Mouse (Mus musculus) kidney, postnatal 0 days (tissue): Measurements from ENCODE around the gene Lrrk1. TPM values are rescaled to one million over a fixed set of nuclear protein-coding genes. Genes with fewer than 3 reads are reported as not detected.
A peak's percentile ranks its signal among the peaks of the same experiment; 100 is the strongest.

Experiments used
- ATAC-seq: fragments of 200-750 bp; cut with Nextera tagmentation; replicated peaks from 2 replicates; pipeline ENCODE4 v1.8.0; 2017; ENCODE audit warnings: low read depth, moderate number of reproducible peaks, moderate TSS enrichment, moderate library complexity; ENCODE audit not compliant: low FRiP score
- DNase-seq: peaks from one replicate; pipeline ENCODE4 v3.0.0-alpha.2; 2016; ENCODE audit warnings: low spot score
- H3K27ac ChIP-seq: fragments of 300-500 bp; sonication (generic); 2 replicates; pipeline ENCODE4 v1.5.1; 2014; ENCODE audit warnings: mild to moderate bottlenecking
- H3K27me3 ChIP-seq: fragments of 300-500 bp; sonication (generic); 2 replicates; pipeline ENCODE4 v1.6.1; 2014; ENCODE audit warnings: low read length, mixed read lengths; ENCODE audit not compliant: insufficient read depth
- H3K36me3 ChIP-seq: fragments of 300-500 bp; sonication (generic); 2 replicates; pipeline ENCODE4 v1.6.1; 2014; ENCODE audit warnings: low read length, mixed read lengths; ENCODE audit not compliant: insufficient read depth
- H3K4me1 ChIP-seq: fragments of 300-500 bp; sonication (generic); replicated peaks from 2 replicates; pipeline ENCODE4 v1.6.1; 2014; ENCODE audit warnings: antibody characterized with exemption, low read length, mixed read lengths; ENCODE audit not compliant: insufficient read depth
- H3K4me2 ChIP-seq: fragments of 300-500 bp; sonication (generic); 2 replicates; pipeline ENCODE4 v1.6.1; 2014; ENCODE audit warnings: mild to moderate bottlenecking, low read length, moderate library complexity, mixed read lengths
- H3K4me3 ChIP-seq: fragments of 300-500 bp; sonication (generic); replicated peaks from 2 replicates; pipeline ENCODE4 v1.5.1; 2014; ENCODE audit warnings: low read depth, low read length
- H3K9ac ChIP-seq: fragments of 300-500 bp; sonication (generic); 2 replicates; pipeline ENCODE4 v1.6.1; 2014; ENCODE audit warnings: low read depth, low read length
- H3K9me3 ChIP-seq: fragments of 300-500 bp; sonication (generic); replicated peaks from 2 replicates; pipeline ENCODE4 v1.6.1; 2016; ENCODE audit warnings: low read length, inconsistent platforms, mixed read lengths
- CTCF ChIP-seq: IDR thresholded peaks from 2 replicates; pipeline ENCODE4 v1.5.1; 2016; ENCODE audit warnings: antibody characterized with exemption, low read depth, mild to moderate bottlenecking, moderate library complexity
- WGBS: fragments of 180-500 bp; shearing (Covaris S2); extraction: QIAGEN DNeasy Blood & Tissue Kit; methylation state at CpG from one replicate; pipeline ENCODE4 v1.1.7; 2014; 5-methylcytosine and 5-hydroxymethylcytosine counted together
- polyA plus RNA-seq: library from polyadenylated mRNA; unstranded; fragments of >200 nt; fragmentation: Nextera tagmentation; extraction: Ambion mirVana; gene quantifications from 2 replicates; pipeline ENCODE4 v1.2.1, GENCODE M21; 2015

Gene Lrrk1
- polyA plus RNA-seq, 1 experiment from 2014 or later, result 8.5 TPM

DNA sequence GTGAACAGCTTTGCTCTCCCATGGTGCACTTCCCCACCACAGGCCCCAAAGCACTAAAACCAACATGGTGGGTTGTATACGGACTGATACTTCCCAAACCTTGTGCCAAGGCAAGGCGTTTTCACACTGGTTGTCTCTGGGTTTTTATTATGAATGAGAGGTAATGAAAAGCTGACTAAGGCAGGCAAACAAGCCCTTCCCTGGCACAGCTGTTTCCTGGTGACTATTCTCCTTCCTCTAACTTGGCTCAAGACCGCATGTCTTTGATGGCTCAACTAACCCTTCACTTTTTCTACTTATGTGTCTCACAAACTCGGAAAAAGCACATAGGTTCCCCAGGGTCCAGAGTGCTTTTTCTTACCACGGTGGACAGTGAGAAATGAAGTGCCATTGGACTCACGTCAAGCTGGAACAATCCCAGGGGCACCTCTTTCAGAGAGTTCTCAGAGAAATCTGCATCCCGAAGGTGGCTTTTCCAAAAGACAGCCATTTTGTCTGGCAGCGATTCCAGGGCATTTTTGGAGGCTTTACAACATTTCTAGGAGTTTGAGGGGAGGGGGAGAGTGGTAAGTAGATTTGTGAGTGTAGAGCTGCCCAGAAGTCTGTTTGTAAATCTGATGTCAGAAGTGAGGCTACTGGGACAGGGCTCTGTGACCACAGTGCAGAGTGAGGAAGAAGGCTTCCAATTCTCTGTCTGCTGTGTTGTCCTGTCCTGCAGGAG is 83.0 kb downstream of the Lrrk1 start:
- no peak overlapping the region for H3K27ac ChIP-seq
- DNase-seq (no peak), ATAC-seq (no peak)

DNA sequence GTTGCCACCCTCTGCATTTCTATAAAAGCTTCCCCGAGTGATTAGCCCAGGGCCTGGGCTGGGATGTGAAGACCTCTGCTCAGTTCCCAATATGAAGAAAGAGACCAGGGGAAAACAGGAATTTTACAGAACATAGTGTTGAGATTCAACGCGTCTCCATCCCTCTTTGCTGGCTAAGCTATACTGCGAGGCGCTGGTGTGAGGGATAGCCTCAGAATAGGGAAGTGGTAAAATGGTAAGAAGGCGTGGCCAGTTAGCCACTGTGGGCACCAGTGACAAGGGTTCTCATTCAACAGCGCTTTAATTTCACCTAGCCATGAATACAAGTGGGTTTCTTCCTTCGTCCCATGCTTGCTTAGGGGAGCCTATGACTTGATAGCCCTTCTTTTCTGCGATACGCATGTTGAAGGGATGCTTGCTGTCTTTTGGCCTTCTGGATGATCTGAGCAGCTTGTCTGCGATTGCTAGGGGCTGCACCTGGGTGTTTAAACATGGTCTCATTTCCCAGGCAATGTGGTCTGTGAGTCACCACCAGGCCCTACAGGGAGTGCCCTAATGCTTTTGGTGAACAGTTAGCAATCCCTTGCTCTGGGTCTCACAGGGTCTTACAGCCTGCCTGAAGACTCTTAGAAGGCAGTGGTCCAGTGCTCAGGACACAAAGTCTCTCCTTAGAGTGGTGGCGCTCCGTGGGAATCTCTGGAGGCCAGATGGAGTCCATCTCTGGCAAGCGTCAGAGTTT is 84.1 kb downstream of the Lrrk1 start:
- no peak overlapping the region for H3K4me3 ChIP-seq
- WGBS, result 90% methylated on average over 14 of the region's 14 CpGs
- H3K4me2 ChIP-seq, result no peak overlapping the region
- H3K36me3 ChIP-seq, result peaks cover 19% of the 10 kb centered on the region; the same call in 1 of the 2 replicates
- no peak overlapping the region for H3K27ac ChIP-seq
- H3K9ac ChIP-seq, result no peak overlapping the region
- no peaks in the 10 kb centered on the region for H3K27me3 ChIP-seq
- ATAC-seq (no peak), DNase-seq (no peak)
- H3K4me1 ChIP-seq, result no peaks in the 10 kb centered on the region
- TF ChIP-seq CTCF, result no peak
- H3K9me3 ChIP-seq, result no peaks in the 10 kb centered on the region

More for the DNA sequence above, 83.0 kb downstream of the Lrrk1 start:
- H3K4me3 ChIP-seq, result no peak overlapping the region
- no peaks in the 10 kb centered on the region for H3K9me3 ChIP-seq
- 80% methylated on average over 8 of the region's 8 CpGs for WGBS
- no peak for TF ChIP-seq CTCF
- no peak overlapping the region for H3K9ac ChIP-seq
- no peaks in the 10 kb centered on the region for H3K4me1 ChIP-seq
- no peaks in the 10 kb centered on the region for H3K27me3 ChIP-seq
- no peak overlapping the region for H3K4me2 ChIP-seq
- H3K36me3 ChIP-seq, result peaks cover 19% of the 10 kb centered on the region; the same call in 1 of the 2 replicates

DNA sequence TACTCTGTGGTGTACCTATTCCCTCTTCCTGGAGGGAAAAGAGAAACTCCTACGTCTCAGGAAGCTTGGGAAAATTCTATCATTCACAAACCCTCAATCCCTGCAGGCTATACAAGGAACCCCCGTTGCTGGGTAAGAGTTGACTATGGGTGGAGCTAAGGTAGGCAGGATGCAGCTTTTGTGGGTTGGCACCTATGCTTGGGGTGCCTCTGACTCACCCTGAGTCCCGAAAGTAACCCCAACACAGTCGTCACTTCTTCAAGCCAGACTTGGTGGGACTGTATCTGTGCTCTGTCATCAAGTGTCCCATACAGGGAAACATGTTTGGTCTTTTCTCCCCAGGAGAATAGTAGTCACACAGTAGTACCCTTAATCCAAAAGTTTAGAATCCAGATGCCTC is 86.7 kb downstream of the Lrrk1 start:
- H3K4me1 ChIP-seq, result no peaks in the 10 kb centered on the region
- H3K4me3 ChIP-seq, result no peak overlapping the region
- no peak for TF ChIP-seq CTCF
- no peaks in the 10 kb centered on the region for H3K9me3 ChIP-seq
- DNase-seq (no peak), ATAC-seq (no peak)
- H3K36me3 ChIP-seq, result peaks cover 11% of the 10 kb centered on the region
- no peak overlapping the region for H3K9ac ChIP-seq
- H3K4me2 ChIP-seq, result no peak overlapping the region
- 85% methylated on average over 4 of the region's 4 CpGs for WGBS
- no peaks in the 10 kb centered on the region for H3K27me3 ChIP-seq
- no peak overlapping the region for H3K27ac ChIP-seq

DNA sequence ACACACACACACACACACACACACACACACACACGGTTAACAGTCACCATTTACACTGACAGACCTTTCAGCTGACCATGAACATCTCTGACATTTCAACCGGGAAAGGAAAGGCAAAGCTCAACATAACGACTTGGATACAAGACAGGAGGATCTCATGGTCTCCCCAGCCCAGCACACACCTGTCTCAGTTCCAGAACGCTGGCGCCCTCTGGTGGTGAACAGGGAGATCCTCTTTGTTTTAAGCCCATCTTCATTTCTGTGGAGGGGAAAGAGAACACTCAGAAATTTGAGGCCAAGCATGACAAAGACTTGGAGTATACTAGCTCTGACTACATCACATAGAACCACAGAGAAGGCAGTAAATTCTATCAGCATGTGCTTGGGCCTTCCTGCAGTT is 87.5 kb downstream of the Lrrk1 start:
- Histone ChIP-seq H3K4me3 (no peak overlapping the region), H3K27ac (no peak overlapping the region), H3K36me3 (peaks cover 10% of the 10 kb centered on the region), H3K9ac (no peak overlapping the region), H3K4me2 (no peak overlapping the region), H3K4me1 (no peaks in the 10 kb centered on the region), H3K9me3 (no peaks in the 10 kb centered on the region), H3K27me3 (no peaks in the 10 kb centered on the region)
- peak; percentile 55 for ATAC-seq
- 2% methylated on average over 5 of the region's 5 CpGs for WGBS
- TF ChIP-seq CTCF, result peak; percentile 95
- peak; percentile 90 for DNase-seq

DNA sequence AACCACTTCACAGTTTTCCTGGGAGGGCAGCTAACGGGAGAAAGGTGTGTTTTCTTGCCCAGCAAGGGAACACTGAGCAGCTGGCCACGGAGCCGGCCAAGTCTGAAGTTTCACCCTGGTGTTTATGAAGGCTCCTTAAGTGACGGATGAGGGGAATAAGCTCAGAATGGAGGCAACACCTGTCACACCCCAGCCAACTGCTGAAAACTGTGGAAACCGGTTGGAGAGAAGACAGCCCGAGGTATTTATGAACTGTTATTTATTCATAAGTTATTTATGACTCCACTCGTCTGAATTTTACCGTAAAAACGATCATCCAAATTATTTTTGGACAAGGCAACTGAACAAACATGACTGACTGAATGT is 90.5 kb downstream of the Lrrk1 start:
- no peak overlapping the region for H3K4me2 ChIP-seq
- no peak overlapping the region for H3K9ac ChIP-seq
- no peak for ATAC-seq
- no peak for DNase-seq
- H3K9me3 ChIP-seq, result no peaks in the 10 kb centered on the region
- H3K27ac ChIP-seq, result no peak overlapping the region
- 55% methylated on average over 9 of the region's 9 CpGs for WGBS
- H3K4me1 ChIP-seq, result no peaks in the 10 kb centered on the region
- H3K4me3 ChIP-seq, result no peak overlapping the region
- no peak for TF ChIP-seq CTCF
- H3K36me3 ChIP-seq, result peaks cover 21% of the 10 kb centered on the region
- H3K27me3 ChIP-seq, result no peaks in the 10 kb centered on the region

DNA sequence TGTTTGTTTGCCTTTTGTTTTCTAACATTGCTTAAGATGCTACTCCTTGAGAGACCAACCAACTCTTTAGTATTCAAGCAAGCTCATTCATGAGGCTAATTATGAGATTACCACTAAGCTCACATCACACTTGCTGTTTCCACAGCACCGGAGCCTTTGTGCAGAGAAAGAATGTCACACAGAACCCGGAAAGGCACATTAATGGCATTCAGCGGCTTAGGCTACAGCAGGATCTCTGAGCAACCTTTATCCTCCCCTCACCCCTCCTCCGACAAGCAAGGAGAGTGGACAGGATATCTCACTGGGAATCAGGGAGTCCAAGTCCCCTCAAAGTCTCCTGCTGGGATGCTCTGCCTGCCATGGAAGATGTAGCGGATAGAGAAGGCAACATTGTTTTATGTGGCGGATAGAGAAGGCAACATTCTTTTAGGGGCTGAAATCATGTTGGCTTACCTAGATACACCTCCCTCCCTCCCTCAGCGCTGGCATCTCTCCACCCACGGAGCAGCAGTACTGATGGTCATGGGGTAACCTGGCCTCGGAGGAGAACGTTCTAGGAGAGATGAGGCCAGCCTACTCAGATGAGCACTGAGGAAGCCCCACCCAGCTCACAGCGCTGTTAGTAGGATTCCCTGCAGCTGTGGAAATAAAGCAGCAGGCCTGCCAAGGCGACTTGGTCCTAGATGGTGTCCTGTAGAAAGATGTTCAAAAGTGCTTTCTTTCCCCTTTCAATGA is 91.1 kb downstream of the Lrrk1 start:
- Histone ChIP-seq H3K9ac (no peak overlapping the region), H3K4me2 (no peak overlapping the region), H3K27me3 (no peaks in the 10 kb centered on the region), H3K4me1 (no peaks in the 10 kb centered on the region), H3K36me3 (peaks cover 17% of the 10 kb centered on the region), H3K27ac (no peak overlapping the region), H3K4me3 (no peak overlapping the region), H3K9me3 (no peaks in the 10 kb centered on the region)
- DNase-seq (no peak), ATAC-seq (no peak)
- 66% methylated on average over 12 of the region's 12 CpGs for WGBS
- no peak for TF ChIP-seq CTCF
